Mouse (Mus musculus) small intestine, adult 2 months (tissue): Measurements from ENCODE around the gene Smarca5.

Source experiments
- CTCF ChIP-seq: fragments of 200-500 bp; IDR thresholded peaks from 2 replicates; pipeline ENCODE4 v1.5.1; 2012; ENCODE audit warnings: low read depth, mild to moderate bottlenecking, control low read depth, inconsistent platforms, low read length, moderate library complexity, mixed read lengths; ENCODE audit not compliant: insufficient replicate concordance, insufficient read length; ENCODE audit errors: extremely low read depth
- POLR2A ChIP-seq: fragments of 200-500 bp; IDR thresholded peaks from 2 replicates; pipeline ENCODE4 v1.6.1; 2012; ENCODE audit warnings: low read depth, mild to moderate bottlenecking, control low read depth, inconsistent platforms, low read length, moderate library complexity

DNA sequence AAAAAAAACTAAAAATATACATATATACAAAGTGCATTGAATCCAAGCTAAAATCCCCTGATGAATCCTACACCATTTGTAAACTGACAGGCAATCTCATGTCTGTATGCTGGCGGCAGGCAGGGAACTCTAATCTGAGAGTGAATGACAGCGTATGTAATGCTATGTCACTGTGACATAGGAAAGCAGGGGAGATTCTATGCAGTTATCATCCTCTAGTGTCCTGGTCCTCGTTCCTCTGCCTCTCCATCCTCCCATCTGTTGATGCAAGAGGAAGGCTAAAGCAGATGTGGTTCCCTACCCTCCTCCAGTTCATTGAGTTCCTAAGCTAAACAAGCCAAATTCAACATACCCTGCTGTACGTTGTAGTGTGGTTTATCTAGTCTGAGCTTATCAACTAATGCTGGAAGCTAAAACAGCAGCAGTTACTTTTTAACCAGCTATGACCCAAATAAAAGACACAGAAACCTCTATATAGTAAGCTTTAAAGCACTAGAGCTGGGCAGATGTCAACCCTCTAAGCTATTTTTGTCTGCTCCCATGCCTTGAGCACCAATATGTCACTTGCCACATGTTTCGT lies 55.5 kb downstream of the Smarca5 start:
- no peak for TF ChIP-seq POLR2A
- TF ChIP-seq CTCF: no peak
